Mouse (Mus musculus) cerebellum, postnatal 10 days (tissue): ENCODE data around the gene Gm13691.
"Not testable (repeated sequence)": the region's sequence is repeated elsewhere in the genome, so short reads cannot be mapped to it uniquely, and the experiment has no call there.

ENCODE experiments used
- DNase-seq, 2 experiments: peaks; one replicate each; pipeline ENCODE4 v3.0.0; 2021; ENCODE audit warnings: mixed read lengths in 2 of 2

Gm13691 gene

GRCm38 (mm10) chr2:83990253-83990652 is at the start of gene Gm13691:
TSS of gene Gm13691 (plus strand) at chr2:83990553.
- not testable (repeated sequence) for DNase-seq

- DNase-seq, result peak; percentile 77 to 83
Measured at GRCm38 (mm10) chr2:83940931-83941361, 49.4 kb upstream of the Gm13691 start, which contains the start of gene Zswim2. TSS of gene Zswim2 (minus strand) at chr2:83941228.

GRCm38 (mm10) chr2:83941378-83941777 is 49.0 kb upstream of the Gm13691 start:
- DNase-seq, result no peak

- no peak for DNase-seq
Measured at GRCm38 (mm10) chr2:83941792-83942191, 48.6 kb upstream of the Gm13691 start.

GRCm38 (mm10) chr2:83955393-83955792 is 35.0 kb upstream of the Gm13691 start, which contains the start of gene Gm13698:
TSS of gene Gm13698 (plus strand) at chr2:83955693.
- DNase-seq, result not testable (repeated sequence)

- DNase-seq, result not testable (repeated sequence)
Measured at GRCm38 (mm10) chr2:83961203-83961602, 29.1 kb upstream of the Gm13691 start, which contains the start of gene Gm13693. TSS of gene Gm13693 (plus strand) at chr2:83961503.

GRCm38 (mm10) chr2:83967013-83967412 is 23.3 kb upstream of the Gm13691 start, which contains the start of gene Gm13695:
TSS of gene Gm13695 (plus strand) at chr2:83967313.
- not testable (repeated sequence) for DNase-seq

- not testable (repeated sequence) for DNase-seq
Measured at GRCm38 (mm10) chr2:83972823-83973222, 17.5 kb upstream of the Gm13691 start, which contains the start of gene Gm13696. TSS of gene Gm13696 (plus strand) at chr2:83973123.

- not testable (repeated sequence) for DNase-seq
Measured at GRCm38 (mm10) chr2:83978633-83979032, 11.7 kb upstream of the Gm13691 start, which contains the start of gene Gm13694. TSS of gene Gm13694 (plus strand) at chr2:83978933.

- DNase-seq, result not testable (repeated sequence)
Measured at GRCm38 (mm10) chr2:83984443-83984842, 5.9 kb upstream of the Gm13691 start, which contains the start of gene Gm13697. TSS of gene Gm13697 (plus strand) at chr2:83984743.

- DNase-seq, result not testable (repeated sequence)
Measured at GRCm38 (mm10) chr2:83993639-83994255, 3.4 kb downstream of the Gm13691 start.

- not testable (repeated sequence) for DNase-seq
Measured at GRCm38 (mm10) chr2:83994526-83994925, 4.2 kb downstream of the Gm13691 start.

- peak; percentile 70 to 77 for DNase-seq
Measured at GRCm38 (mm10) chr2:84008913-84009312, 18.6 kb downstream of the Gm13691 start.

- DNase-seq, result no peak
Measured at GRCm38 (mm10) chr2:84009818-84010217, 19.5 kb downstream of the Gm13691 start.

- no peak for DNase-seq
Measured at GRCm38 (mm10) chr2:84014572-84014971, 24.2 kb downstream of the Gm13691 start.

GRCm38 (mm10) chr2:84016291-84016690 is 25.9 kb downstream of the Gm13691 start:
- not testable (repeated sequence) for DNase-seq

- DNase-seq, result peak in 1 of 2 experiments; percentile 9
Measured at GRCm38 (mm10) chr2:84018330-84018729, 28.0 kb downstream of the Gm13691 start.

GRCm38 (mm10) chr2:84019519-84020305 is 29.4 kb downstream of the Gm13691 start:
- DNase-seq, result no peak

- no peak for DNase-seq
Measured at GRCm38 (mm10) chr2:84021930-84022329, 31.6 kb downstream of the Gm13691 start.

GRCm38 (mm10) chr2:84022905-84023304 is 32.6 kb downstream of the Gm13691 start:
- DNase-seq, result no peak

GRCm38 (mm10) chr2:84023319-84023718 is 33.0 kb downstream of the Gm13691 start:
- no peak for DNase-seq

GRCm38 (mm10) chr2:84025217-84025616 is 34.9 kb downstream of the Gm13691 start:
- peak; percentile 10 to 12 for DNase-seq

- no peak for DNase-seq
Measured at GRCm38 (mm10) chr2:84032505-84032904, 42.2 kb downstream of the Gm13691 start.
